Mouse (Mus musculus) layer of hippocampus, adult 8-10 months (tissue): ENCODE results near the gene Olfr1295. TPM values are rescaled to one million over a fixed set of nuclear protein-coding genes. Genes with fewer than 3 reads are reported as not detected.

Source experiments
- DNase-seq, 2 experiments: peaks; one replicate each; pipeline ENCODE4 v3.0.0; 2022; ENCODE audit warnings: low spot score in 2 of 2
- total RNA-seq, 4 experiments: library from RNA; stranded (reverse); gene quantifications; 2 replicates each; pipeline ENCODE4 v1.2.4; 2022

Olfr1295 gene
- not detected for total RNA-seq

DNA sequence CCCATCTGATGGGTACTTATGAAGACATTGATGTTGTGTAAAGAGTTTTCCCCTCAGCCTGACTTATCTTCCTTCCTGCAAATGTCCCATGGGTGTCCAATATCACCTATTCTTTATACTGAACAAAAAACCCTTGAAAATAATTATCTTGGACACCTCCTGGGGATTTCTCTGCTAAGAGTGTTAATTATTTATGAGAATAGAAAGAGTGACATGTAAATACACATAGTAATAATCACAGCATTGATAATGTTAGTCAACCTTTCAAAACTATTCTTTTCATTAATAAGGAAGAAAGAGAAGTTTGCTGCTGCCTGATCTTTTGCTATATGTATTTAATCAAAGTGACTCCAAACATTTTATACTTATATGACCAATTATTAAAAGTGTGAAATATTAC lies at the start of gene Olfr1295:
Gene Olfr1295, minus strand, starts transcription at position 101 of the 400 bp plus-strand sequence.
- DNase-seq = no peak

DNA sequence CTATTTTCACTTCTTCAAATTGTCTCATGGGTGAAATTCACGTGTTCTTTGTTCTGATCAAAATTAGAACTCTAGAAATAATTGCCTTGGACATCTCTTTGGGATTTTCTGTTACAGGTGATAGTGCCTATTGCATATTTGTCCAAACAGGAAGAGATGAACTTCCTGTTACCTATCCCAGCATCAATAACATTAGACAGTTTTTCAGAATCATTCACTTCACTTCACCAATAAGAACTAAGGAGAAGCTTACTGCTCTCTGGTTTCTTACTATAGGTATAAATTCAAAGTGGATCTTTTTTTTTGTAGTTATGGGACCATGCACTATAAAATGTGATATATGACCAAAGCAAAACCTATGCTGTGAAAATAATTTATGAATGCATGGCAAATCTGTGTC lies 29.3 kb downstream of the Olfr1295 start, which contains the start of gene Olfr1294:
Gene Olfr1294, minus strand, starts transcription at position 101 of the 400 bp plus-strand sequence.
- DNase-seq = no peak

DNA sequence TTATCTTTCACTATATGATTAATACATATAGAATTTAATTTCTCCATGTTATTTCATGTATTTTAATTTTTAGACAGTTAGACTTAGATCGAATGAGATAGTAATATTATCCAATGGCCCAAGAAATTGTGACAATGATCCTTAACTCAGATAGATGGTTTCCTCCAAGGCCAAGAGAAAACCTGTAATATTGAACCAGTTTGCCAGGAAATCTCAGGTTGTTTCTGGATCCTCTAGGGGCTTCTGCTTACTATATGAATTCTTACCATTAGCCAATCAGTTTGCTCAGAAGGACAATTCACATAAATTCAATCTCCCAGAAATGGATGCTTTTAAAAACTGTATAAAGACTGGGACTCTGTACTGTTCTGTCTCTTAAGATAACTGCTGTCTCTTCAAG lies 44.6 kb downstream of the Olfr1295 start, which contains the start of gene Olfr1293-ps:
Gene Olfr1293-ps, plus strand, starts transcription at position 301 of the 400 bp plus-strand sequence.
- DNase-seq = no peak

DNA sequence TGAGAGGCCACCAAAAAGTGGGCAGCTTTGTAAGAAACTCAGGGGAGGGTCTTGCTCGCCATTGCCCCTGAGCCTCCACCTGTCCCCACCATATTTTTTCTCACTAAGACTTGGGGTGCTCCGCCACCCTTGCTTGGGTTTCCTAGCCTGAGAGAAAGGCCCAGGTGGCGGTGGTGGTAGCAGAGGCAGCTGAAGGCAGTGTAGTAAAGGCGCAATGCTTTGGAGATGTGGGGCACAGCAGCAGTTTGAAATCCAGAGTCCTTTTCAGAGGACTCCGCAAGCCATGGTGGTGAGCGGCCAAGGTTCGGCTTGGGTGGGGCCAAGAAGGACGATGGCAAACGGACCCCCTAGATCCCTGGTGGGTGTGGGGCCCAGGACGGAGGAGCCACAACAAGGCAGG lies 52.0 kb downstream of the Olfr1295 start:
- no peak for DNase-seq

Other genes with a start within 250 kb of the Olfr1295 start
- not detected for gene Olfr1281, start 243.2 kb downstream of the Olfr1295 start, total RNA-seq
- gene Olfr1282, start 233.6 kb downstream of the Olfr1295 start, total RNA-seq = not detected
- not detected for gene Olfr1283, start 202.9 kb downstream of the Olfr1295 start, total RNA-seq
- not detected for gene Olfr1284, start 194.2 kb downstream of the Olfr1295 start, total RNA-seq
- gene Olfr1286, start 146.6 kb downstream of the Olfr1295 start, total RNA-seq = not detected
- gene Olfr1287, start 120.5 kb downstream of the Olfr1295 start, total RNA-seq = not detected
- not detected for gene Olfr1288, start 95.6 kb downstream of the Olfr1295 start, total RNA-seq
- gene Olfr1289, start 88.9 kb downstream of the Olfr1295 start, total RNA-seq = not detected
- not detected for gene Olfr1290, start 75.9 kb downstream of the Olfr1295 start, total RNA-seq
- not detected for gene Olfr1291-ps1, start 72.5 kb downstream of the Olfr1295 start, total RNA-seq
- not detected for gene Olfr1293-ps, start 44.5 kb downstream of the Olfr1295 start, total RNA-seq
- not detected for gene Olfr1294, start 29.4 kb downstream of the Olfr1295 start, total RNA-seq
- not detected for gene Olfr1297, start 56.8 kb upstream of the Olfr1295 start, total RNA-seq
- gene Olfr1298, start 79.5 kb upstream of the Olfr1295 start, total RNA-seq = not detected
- not detected for gene Olfr1299, start 91.7 kb upstream of the Olfr1295 start, total RNA-seq
- not detected for gene Olfr1301, start 181.3 kb upstream of the Olfr1295 start, total RNA-seq
- not detected for gene Olfr1302, start 207.7 kb upstream of the Olfr1295 start, total RNA-seq